Mouse (Mus musculus): ENCODE results near the gene Slc7a7.

DNA sequence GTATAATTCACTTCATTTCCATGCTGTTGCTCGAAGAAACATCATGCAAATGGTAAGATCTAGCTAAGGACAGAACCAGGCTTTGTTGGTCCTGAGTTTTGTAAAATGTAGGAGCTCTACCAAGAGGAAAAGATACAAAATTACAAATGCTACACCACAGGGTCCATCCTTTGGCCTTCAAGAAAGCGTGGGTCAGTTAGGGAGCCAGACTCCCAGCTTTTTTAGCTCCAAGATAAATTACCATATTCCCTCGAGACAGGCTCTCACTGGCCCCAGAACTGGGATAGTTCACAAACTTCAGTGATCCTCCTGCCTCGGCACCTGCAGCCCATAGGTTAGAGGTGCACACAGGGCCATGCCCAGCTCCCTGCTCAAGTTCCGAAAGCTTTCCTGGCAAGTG lies 93.1 kb downstream of the Slc7a7 start:
- TF ChIP-seq POLR2A (IDR thresholded peaks at IDR 0.05; ENCODE audit: low read depth, low read length), result no peak
- no peak for TF ChIP-seq CTCF (IDR thresholded peaks at IDR 0.05; ENCODE audit: borderline replicate concordance, insufficient read depth, low read length)
